Mouse (Mus musculus): ENCODE results near the gene Strc. TPM values are rescaled to one million over a fixed set of nuclear protein-coding genes. Genes with fewer than 3 reads are reported as not detected.

Gene Strc
- polyA plus RNA-seq, 1 experiment = 0.17 TPM

GRCm38 (mm10) chr2:121323041-121323440 lies 63.9 kb downstream of the Strc start:
- TF ChIP-seq CTCF (IDR thresholded peaks at IDR 0.05; ENCODE audit: extremely low read depth, insufficient read depth, low read length) (no peak), POLR2A (IDR thresholded peaks at IDR 0.05; ENCODE audit: extremely low read depth, insufficient read depth, low read length) (no peak)
- Histone ChIP-seq H3K27ac (ENCODE audit: insufficient read depth, low read length) (no peak overlapping the region), H3K4me1 (ENCODE audit: control insufficient read depth, insufficient read depth, low read length) (no peaks in the 10 kb centered on the region), H3K4me3 (ENCODE audit: insufficient read depth, low read length) (no peak overlapping the region)

DNA sequence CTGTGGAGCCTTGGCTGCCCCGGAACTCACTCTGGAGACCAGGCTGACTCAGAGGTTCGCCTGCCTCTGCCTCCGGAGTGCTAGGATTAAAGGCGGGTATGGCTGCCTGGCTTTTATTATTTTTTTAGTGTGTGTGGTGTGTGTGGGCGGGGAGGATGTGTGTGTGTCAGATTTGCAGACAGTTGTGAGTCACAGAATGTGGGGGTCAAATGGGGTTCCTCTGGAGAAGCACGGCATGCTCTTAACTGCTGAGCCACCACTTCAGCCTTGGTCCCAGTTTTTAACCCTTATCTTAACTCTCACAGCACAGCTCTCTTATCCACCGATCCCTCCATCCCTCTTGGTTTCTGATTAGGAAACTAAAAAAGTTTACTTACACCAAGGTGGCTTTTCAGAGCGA lies 70.7 kb downstream of the Strc start:
- Histone ChIP-seq H3K4me1 (ENCODE audit: control insufficient read depth, insufficient read depth, low read length) (no peaks in the 10 kb centered on the region), H3K4me3 (ENCODE audit: insufficient read depth, low read length) (no peak overlapping the region), H3K27ac (ENCODE audit: insufficient read depth, low read length) (no peak overlapping the region)
- TF ChIP-seq CTCF (IDR thresholded peaks at IDR 0.05; ENCODE audit: extremely low read depth, insufficient read depth, low read length) = no peak
- TF ChIP-seq POLR2A (IDR thresholded peaks at IDR 0.05; ENCODE audit: extremely low read depth, insufficient read depth, low read length) = no peak

Other genes with a start within 250 kb of the Strc start
- 17.0 and 19.6 TPM in 2 replicates for gene Adal, start 246.7 kb downstream of the Strc start, polyA plus RNA-seq (2012; rRNA removed)
- 4.8 and 6.3 TPM in 2 replicates for gene Lcmt2, start 246.5 kb downstream of the Strc start, polyA plus RNA-seq (2012; rRNA removed)
- 31.3 and 34.5 TPM in 2 replicates for gene Tubgcp4, start 216.5 kb downstream of the Strc start, polyA plus RNA-seq (2012; rRNA removed)
- gene Zscan29, start 216.0 kb downstream of the Strc start, polyA plus RNA-seq (2012; rRNA removed) = 3.5 TPM in 2 replicates
- gene Trp53bp1, start 115.8 kb downstream of the Strc start, polyA plus RNA-seq (2012; rRNA removed) = 63.6 and 64.0 TPM in 2 replicates
- 246 and 252 TPM in 2 replicates for gene Map1a, start 97.6 kb downstream of the Strc start, polyA plus RNA-seq (2012; rRNA removed)
- gene Ppip5k1, start 31.8 kb downstream of the Strc start, polyA plus RNA-seq (2012; rRNA removed) = 95.8 and 103 TPM in 2 replicates
- gene Ckmt1, start 29.5 kb downstream of the Strc start, polyA plus RNA-seq (2012; rRNA removed) = 306 and 309 TPM in 2 replicates
- gene Pdia3, start 26.6 kb upstream of the Strc start, polyA plus RNA-seq (2012; rRNA removed) = 99.2 and 106 TPM in 2 replicates
- 7.0 and 7.4 TPM in 2 replicates for gene Catsper2, start 26.6 kb upstream of the Strc start, polyA plus RNA-seq (2012; rRNA removed)
- 0.06 and 0.08 TPM in 2 replicates for gene Ell3, start 57.1 kb upstream of the Strc start, polyA plus RNA-seq (2012; rRNA removed)
- gene Serf2, start 62.0 kb upstream of the Strc start, polyA plus RNA-seq (2012; rRNA removed) = 313 and 355 TPM in 2 replicates
- gene Hypk, start 66.1 kb upstream of the Strc start, polyA plus RNA-seq (2012; rRNA removed) = 26.5 and 29.9 TPM in 2 replicates
- gene Serinc4, start 69.6 kb upstream of the Strc start, polyA plus RNA-seq (2012; rRNA removed) = 0.69 and 1.0 TPM in 2 replicates
- gene Mfap1b, start 86.9 kb upstream of the Strc start, polyA plus RNA-seq (2012; rRNA removed) = 28.6 and 29.0 TPM in 2 replicates
- gene Mfap1a, start 119.5 kb upstream of the Strc start, polyA plus RNA-seq (2012; rRNA removed) = 17.2 and 17.8 TPM in 2 replicates
- gene Wdr76, start 119.6 kb upstream of the Strc start, polyA plus RNA-seq (2012; rRNA removed) = 2.9 and 3.7 TPM in 2 replicates

All from cortical plate, adult 2 months (tissue).